Mouse (Mus musculus): ENCODE measurements around the gene Ppm1g. TPM values are rescaled to one million over a fixed set of nuclear protein-coding genes. Genes with fewer than 3 reads are reported as not detected.

Gene Ppm1g
- polyA plus RNA-seq, 1 experiment from 2014 or later = 131 TPM

- no peaks in the 10 kb centered on the region for H3K27me3 ChIP-seq
- H3K4me1 ChIP-seq = peaks cover 10% of the 10 kb centered on the region; the same call in 1 of the 2 replicates
- peak within 1 kb of the TSS; percentile 94 for H3K4me2 ChIP-seq (replicated peaks)
- no peaks in the 10 kb centered on the region; the same call in none of the 2 replicates for H3K36me3 ChIP-seq
- H3K4me3 ChIP-seq = peak within 1 kb of the TSS; percentile 90
- peak; percentile 98 for ATAC-seq (ENCODE audit: low FRiP score, low read depth)
- under 1% methylated on average over 59 of the region's 59 CpGs for WGBS
- no peaks in the 10 kb centered on the region for H3K9me3 ChIP-seq
- peak within 1 kb of the TSS; percentile 82 for H3K9ac ChIP-seq
- peak within 1 kb of the TSS; percentile 97 for H3K27ac ChIP-seq
Measured at GRCm38 (mm10) chr5:31179766-31180630, 40.5 kb downstream of the Ppm1g start, which contains the start of the genes Gm29609 and Gtf3c2. Gene Gm29609, minus strand, starts transcription at chr5:31179911. Gene Gtf3c2, minus strand, starts transcription at chr5:31180144.

GRCm38 (mm10) chr5:31179301-31179765 lies 41.2 kb downstream of the Ppm1g start:
- no peaks in the 10 kb centered on the region for H3K27me3 ChIP-seq
- no peaks in the 10 kb centered on the region for H3K9me3 ChIP-seq
- H3K4me1 ChIP-seq = peaks cover 10% of the 10 kb centered on the region; the same call in 1 of the 2 replicates
- peak overlapping the region; percentile 82 for H3K9ac ChIP-seq
- peak overlapping the region; percentile 97 for H3K27ac ChIP-seq
- ATAC-seq (ENCODE audit: low FRiP score, low read depth) = peak; percentile 37; the same call in 1 of the 2 replicates
- peak overlapping the region; percentile 94 for H3K4me2 ChIP-seq (replicated peaks)
- WGBS = under 1% methylated on average over 25 of the region's 25 CpGs
- peaks cover 3% of the 10 kb centered on the region for H3K36me3 ChIP-seq
- peak overlapping the region; percentile 90 for H3K4me3 ChIP-seq

DNA sequence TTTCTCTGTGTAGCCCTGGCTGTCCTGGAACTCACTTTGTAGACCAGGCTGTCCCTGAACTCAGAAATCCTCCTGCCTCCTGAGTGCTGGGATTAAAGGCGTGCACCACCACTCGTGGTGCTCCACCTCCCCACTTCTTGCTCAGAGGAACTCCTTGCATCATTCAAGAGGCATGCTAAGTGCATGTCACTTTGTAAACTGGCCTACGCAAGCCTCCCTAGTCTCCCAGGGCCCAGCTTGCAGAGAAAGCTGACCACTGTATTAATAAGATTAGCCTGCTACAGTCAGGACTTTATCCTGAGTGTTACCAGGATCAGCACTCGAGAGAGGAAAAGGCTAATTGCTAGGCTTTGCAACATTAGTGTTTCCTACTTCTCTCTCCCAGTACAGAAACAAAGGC lies 51.9 kb downstream of the Ppm1g start:
- H3K9ac ChIP-seq = no peak overlapping the region
- whole genome bisulfite sequencing = 92% methylated on average over 4 of the region's 4 CpGs
- H3K36me3 ChIP-seq = peaks cover 97% of the 10 kb centered on the region
- H3K27ac ChIP-seq = no peak overlapping the region
- no peak overlapping the region for H3K4me3 ChIP-seq
- H3K4me2 ChIP-seq (replicated peaks) = no peak overlapping the region
- H3K9me3 ChIP-seq = no peaks in the 10 kb centered on the region
- no peaks in the 10 kb centered on the region for H3K27me3 ChIP-seq
- no peak for ATAC-seq (ENCODE audit: low FRiP score, low read depth)
- no peaks in the 10 kb centered on the region for H3K4me1 ChIP-seq

DNA sequence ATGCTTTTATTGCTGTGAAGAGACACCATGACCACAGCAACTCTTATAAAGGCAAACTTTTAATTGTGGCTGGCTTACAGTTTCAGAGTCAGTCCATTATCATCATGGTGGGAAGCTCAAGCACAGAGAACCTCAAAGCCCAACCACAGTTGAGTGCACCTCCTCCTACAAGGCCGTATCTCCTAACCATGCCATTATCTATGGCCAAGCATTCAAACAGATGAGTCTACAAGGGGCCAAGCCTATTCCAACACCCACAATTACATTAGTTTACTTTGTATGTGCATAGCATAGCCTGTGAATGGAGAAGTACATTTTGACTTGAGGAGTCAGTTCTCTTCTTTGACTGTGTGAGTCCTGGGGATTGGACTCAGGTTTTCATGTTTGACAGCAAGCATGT lies 55.6 kb downstream of the Ppm1g start:
- Histone ChIP-seq H3K4me1 (no peaks in the 10 kb centered on the region), H3K27me3 (no peaks in the 10 kb centered on the region), H3K4me3 (no peak overlapping the region), H3K9me3 (no peaks in the 10 kb centered on the region), H3K4me2 (replicated peaks) (no peak overlapping the region), H3K36me3 (peaks cover 89% of the 10 kb centered on the region), H3K9ac (no peak overlapping the region), H3K27ac (no peak overlapping the region)
- 85% methylated on average over 1 of the region's 1 CpGs for WGBS
- no peak for ATAC-seq (ENCODE audit: low FRiP score, low read depth)

DNA sequence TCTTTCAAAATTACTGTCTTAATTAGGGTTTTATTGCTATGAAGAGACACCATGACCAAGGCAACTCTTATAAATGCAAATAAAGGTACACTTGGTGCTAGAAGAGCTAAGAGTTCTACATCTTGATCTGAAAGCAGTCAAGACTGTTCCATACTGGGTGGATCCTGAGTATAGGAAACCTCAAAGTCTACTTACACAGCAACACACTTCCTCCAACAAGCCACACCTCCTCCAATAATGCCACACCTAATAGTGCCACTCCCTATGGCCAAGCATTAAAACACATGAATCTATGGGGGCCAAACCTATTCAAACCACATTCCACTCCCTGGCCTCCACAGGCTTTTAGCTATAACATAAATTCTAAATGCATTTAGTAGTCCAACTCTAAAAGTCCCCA lies 58.0 kb downstream of the Ppm1g start:
- Histone ChIP-seq H3K36me3 (peaks cover 89% of the 10 kb centered on the region), H3K27ac (no peak overlapping the region), H3K27me3 (no peaks in the 10 kb centered on the region), H3K4me2 (replicated peaks) (no peak overlapping the region), H3K4me3 (no peak overlapping the region), H3K4me1 (no peaks in the 10 kb centered on the region), H3K9ac (no peak overlapping the region), H3K9me3 (no peaks in the 10 kb centered on the region)
- no peak for ATAC-seq (ENCODE audit: low FRiP score, low read depth)

GRCm38 (mm10) chr5:31154152-31154553 lies 66.3 kb downstream of the Ppm1g start, which contains the start of gene Mpv17:
Gene Mpv17, minus strand, starts transcription at chr5:31154251.
- Histone ChIP-seq H3K9ac (peak within 1 kb of the TSS; percentile 75), H3K9me3 (no peaks in the 10 kb centered on the region), H3K4me1 (peaks cover 14% of the 10 kb centered on the region), H3K27ac (peak within 1 kb of the TSS; percentile 85), H3K4me3 (peak within 1 kb of the TSS; percentile 62), H3K4me2 (replicated peaks) (peak within 1 kb of the TSS; percentile 90), H3K36me3 (peaks cover 55% of the 10 kb centered on the region), H3K27me3 (no peaks in the 10 kb centered on the region)
- peak; percentile 97 for ATAC-seq (ENCODE audit: low FRiP score, low read depth)
- under 1% methylated on average over 19 of the region's 19 CpGs for WGBS

DNA sequence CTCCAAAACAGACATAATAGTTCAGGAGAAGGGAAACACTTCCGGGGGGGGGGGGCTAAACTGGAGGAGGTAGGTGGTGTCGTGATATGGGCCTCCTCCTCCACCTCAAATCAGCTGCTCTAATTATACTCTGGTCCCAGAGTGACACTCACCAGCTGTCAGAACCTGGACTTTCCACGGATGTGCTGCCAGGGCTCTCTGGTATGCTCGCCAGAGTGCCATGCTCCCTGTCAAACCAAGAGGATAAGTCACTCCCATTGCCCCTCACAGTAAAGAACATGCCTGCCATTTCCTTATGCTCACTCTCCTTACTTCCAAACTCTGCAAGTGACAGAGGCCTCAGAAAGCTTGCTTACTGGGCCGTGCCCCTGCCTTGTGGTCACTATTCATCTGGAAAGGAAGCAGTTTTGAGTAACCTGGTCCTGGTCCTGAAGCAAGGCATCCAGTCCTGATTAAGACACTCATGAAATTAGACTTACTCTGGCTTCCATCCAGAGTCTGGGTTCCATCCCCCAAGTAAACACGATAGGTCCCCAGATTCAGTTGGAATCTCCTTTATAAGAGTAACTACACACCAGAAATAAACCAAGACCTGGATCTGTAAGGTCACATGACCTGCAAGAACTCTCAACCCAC lies 66.9 kb downstream of the Ppm1g start:
- peaks cover 50% of the 10 kb centered on the region for H3K36me3 ChIP-seq
- peak; percentile 12; the same call in 1 of the 2 replicates for ATAC-seq (ENCODE audit: low FRiP score, low read depth)
- WGBS = 37% methylated on average over 6 of the region's 6 CpGs
- no peaks in the 10 kb centered on the region for H3K9me3 ChIP-seq
- peaks cover 14% of the 10 kb centered on the region for H3K4me1 ChIP-seq
- H3K4me3 ChIP-seq = peak overlapping the region; percentile 62
- peak overlapping the region; percentile 90 for H3K4me2 ChIP-seq (replicated peaks)
- H3K27me3 ChIP-seq = no peaks in the 10 kb centered on the region
- peak overlapping the region; percentile 70 for H3K9ac ChIP-seq
- H3K27ac ChIP-seq = no peak overlapping the region

Other genes with a start within 250 kb of the Ppm1g start
- 147 and 156 TPM in 2 replicates for gene Atraid, start 172.4 kb downstream of the Ppm1g start, polyA plus RNA-seq (2015; fragmentation: Nextera tagmentation; extraction: Ambion mirVana)
- gene Slc5a6, start 171.8 kb downstream of the Ppm1g start, polyA plus RNA-seq (2015; fragmentation: Nextera tagmentation; extraction: Ambion mirVana) = 13.4 and 14.1 TPM in 2 replicates
- 30.0 and 33.7 TPM in 2 replicates for gene Cad, start 165.9 kb downstream of the Ppm1g start, polyA plus RNA-seq (2015; fragmentation: Nextera tagmentation; extraction: Ambion mirVana)
- not detected in 2 replicates for gene Dnajc5g, start 114.4 kb downstream of the Ppm1g start, polyA plus RNA-seq (2015; fragmentation: Nextera tagmentation; extraction: Ambion mirVana)
- 0.38 and 0.57 TPM in 2 replicates for gene Slc30a3, start 112.5 kb downstream of the Ppm1g start, polyA plus RNA-seq (2015; fragmentation: Nextera tagmentation; extraction: Ambion mirVana)
- 7.2 and 8.1 TPM in 2 replicates for gene Trim54, start 104.0 kb downstream of the Ppm1g start, polyA plus RNA-seq (2015; fragmentation: Nextera tagmentation; extraction: Ambion mirVana)
- not detected in 2 replicates for gene Ucn, start 81.9 kb downstream of the Ppm1g start, polyA plus RNA-seq (2015; fragmentation: Nextera tagmentation; extraction: Ambion mirVana)
- gene Mpv17, start 66.4 kb downstream of the Ppm1g start, polyA plus RNA-seq (2015; fragmentation: Nextera tagmentation; extraction: Ambion mirVana) = 68.7 and 69.4 TPM in 2 replicates
- gene Gm29609, start 40.8 kb downstream of the Ppm1g start, polyA plus RNA-seq (2015; fragmentation: Nextera tagmentation; extraction: Ambion mirVana) = 0.99 and 1.8 TPM in 2 replicates
- gene Gtf3c2, start 40.5 kb downstream of the Ppm1g start, polyA plus RNA-seq (2015; fragmentation: Nextera tagmentation; extraction: Ambion mirVana) = 84.8 and 92.4 TPM in 2 replicates
- 161 and 165 TPM in 2 replicates for gene Snx17, start 27.5 kb downstream of the Ppm1g start, polyA plus RNA-seq (2015; fragmentation: Nextera tagmentation; extraction: Ambion mirVana)
- gene Eif2b4, start 27.3 kb downstream of the Ppm1g start, polyA plus RNA-seq (2015; fragmentation: Nextera tagmentation; extraction: Ambion mirVana) = 72.6 and 76.3 TPM in 2 replicates
- 10.9 and 11.0 TPM in 2 replicates for gene Zfp513, start 18.4 kb downstream of the Ppm1g start, polyA plus RNA-seq (2015; fragmentation: Nextera tagmentation; extraction: Ambion mirVana)
- gene Nrbp1, start 20.2 kb upstream of the Ppm1g start, polyA plus RNA-seq (2015; fragmentation: Nextera tagmentation; extraction: Ambion mirVana) = 165 and 166 TPM in 2 replicates
- gene Gm9970, start 20.5 kb upstream of the Ppm1g start, polyA plus RNA-seq (2015; fragmentation: Nextera tagmentation; extraction: Ambion mirVana) = 0.38 and 0.48 TPM in 2 replicates
- 16.1 and 21.3 TPM in 2 replicates for gene Krtcap3, start 31.0 kb upstream of the Ppm1g start, polyA plus RNA-seq (2015; fragmentation: Nextera tagmentation; extraction: Ambion mirVana)
- gene Ift172, start 70.4 kb upstream of the Ppm1g start, polyA plus RNA-seq (2015; fragmentation: Nextera tagmentation; extraction: Ambion mirVana) = 37.8 and 45.0 TPM in 2 replicates
- gene Fndc4, start 75.4 kb upstream of the Ppm1g start, polyA plus RNA-seq (2015; fragmentation: Nextera tagmentation; extraction: Ambion mirVana) = 83.5 and 84.4 TPM in 2 replicates
- 0.14 and 0.28 TPM in 2 replicates for gene Gckr, start 76.8 kb upstream of the Ppm1g start, polyA plus RNA-seq (2015; fragmentation: Nextera tagmentation; extraction: Ambion mirVana)
- gene Zfp512, start 231.7 kb upstream of the Ppm1g start, polyA plus RNA-seq (2015; fragmentation: Nextera tagmentation; extraction: Ambion mirVana) = 65.0 and 70.5 TPM in 2 replicates